Comparison of ENCODE assay signal across 12 mouse cellular contexts in the genomic region with DNA sequence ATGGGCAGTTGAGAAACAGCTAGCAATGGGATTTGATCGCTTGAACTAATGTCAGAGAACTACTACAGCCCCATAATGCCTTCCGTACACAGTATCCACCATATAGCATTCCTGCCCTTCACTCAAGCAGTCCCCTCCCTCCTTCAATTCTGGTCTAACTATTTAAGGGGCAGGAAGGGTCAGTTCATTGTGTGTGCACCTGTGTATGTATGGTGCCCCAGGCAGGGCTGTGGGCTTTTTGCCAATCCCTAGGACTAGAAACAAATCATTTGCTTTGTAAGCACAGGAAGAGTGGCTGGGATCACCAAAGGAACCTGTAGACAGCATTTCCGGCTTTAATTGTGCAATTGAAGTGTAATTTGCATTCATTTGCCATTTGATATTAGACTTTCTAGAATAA. TPM values are rescaled to one million over a fixed set of nuclear protein-coding genes. Genes with fewer than 3 reads are reported as not detected.
DNase-seq lines count a peak whose midpoint lies in the region; ATAC-seq and TF ChIP-seq lines count a peak whose summit lies in the region.
"Had no signal": no experiment of that assay in that cellular context is flagged by ENCODE, and none has a peak within 500 bp of the region (broad histone marks: within the 10 kb centered on the region; RNA-seq: fewer than 3 reads in every experiment).

No protein-coding gene starts in this region.

- TF ChIP-seq CTCF in kidney, adult 2 months (conservative IDR thresholded peaks at IDR 0.05; ENCODE audit: insufficient read depth, insufficient read length, low read depth, low read length) = no peak
- no peak for TF ChIP-seq CTCF in brain, embryonic 14.5 days (IDR thresholded peaks at IDR 0.05; ENCODE audit: borderline replicate concordance, extremely low read depth, insufficient read depth, insufficient read length)
- no peak for TF ChIP-seq CTCF in stomach, postnatal 0 days (IDR thresholded peaks at IDR 0.05; ENCODE audit: low read depth)

- H3K27me3 ChIP-seq in kidney, adult 2 months (replicated peaks; ENCODE audit: control insufficient read depth, insufficient read depth, low read length) = no peaks in the 10 kb centered on the region
- no peaks in the 10 kb centered on the region for H3K27me3 ChIP-seq in forebrain, embryonic 11.5 days (ENCODE audit: control insufficient read depth, insufficient read depth, low read length)
- H3K27me3 ChIP-seq in hindbrain, embryonic 16.5 days (replicated peaks; ENCODE audit: control insufficient read depth, insufficient read depth, low read length) = no peaks in the 10 kb centered on the region
- no peaks in the 10 kb centered on the region for H3K27me3 ChIP-seq in stomach, postnatal 0 days (ENCODE audit: control insufficient read depth, insufficient read depth, low read length)
- H3K27me3 ChIP-seq: liver, embryonic 15.5 days had no signal

- H3K4me3 ChIP-seq in kidney, adult 2 months (ENCODE audit: insufficient read depth, low read depth, low read length) = no peak overlapping the region
- no peak overlapping the region for H3K4me3 ChIP-seq in forebrain, embryonic 11.5 days (ENCODE audit: low read depth, low read length)
- H3K4me3 ChIP-seq in hindbrain, embryonic 16.5 days (ENCODE audit: low read length) = no peak overlapping the region
- no peak overlapping the region for H3K4me3 ChIP-seq in stomach, postnatal 0 days (ENCODE audit: low read depth, low read length)
- H3K4me3 ChIP-seq: erythroblast, embryonic 14.5 days; liver, embryonic 15.5 days had no signal

- H3K9ac ChIP-seq in forebrain, embryonic 11.5 days (ENCODE audit: low read length) = no peak overlapping the region
- no peak overlapping the region for H3K9ac ChIP-seq in hindbrain, embryonic 16.5 days (ENCODE audit: low read depth, low read length)
- H3K9ac ChIP-seq in stomach, postnatal 0 days (ENCODE audit: low read length) = no peak overlapping the region
- H3K9ac ChIP-seq: liver, embryonic 15.5 days had no signal

- no peak for ATAC-seq in forebrain, embryonic 11.5 days (replicated peaks; ENCODE audit: low FRiP score)
- no peak for ATAC-seq in hindbrain, embryonic 16.5 days
- no peak for ATAC-seq in stomach, postnatal 0 days (ENCODE audit: low FRiP score, low TSS enrichment)

- no peaks in the 10 kb centered on the region for H3K4me1 ChIP-seq in kidney, adult 2 months (ENCODE audit: control insufficient read depth, insufficient read depth, low read length)
- peaks cover 7% of the 10 kb centered on the region; the same call in 1 of the 2 replicates for H3K4me1 ChIP-seq in forebrain, embryonic 11.5 days (replicated peaks; ENCODE audit: control insufficient read depth, insufficient read depth, low read length)
- H3K4me1 ChIP-seq in hindbrain, embryonic 16.5 days (ENCODE audit: control insufficient read depth, insufficient read depth, low read depth, low read length) = peaks cover 26% of the 10 kb centered on the region
- no peaks in the 10 kb centered on the region for H3K4me1 ChIP-seq in stomach, postnatal 0 days (replicated peaks; ENCODE audit: control insufficient read depth, insufficient read depth)

- H3K9me3 ChIP-seq in forebrain, embryonic 11.5 days (ENCODE audit: control insufficient read depth, low read length) = no peaks in the 10 kb centered on the region
- no peaks in the 10 kb centered on the region for H3K9me3 ChIP-seq in hindbrain, embryonic 16.5 days (ENCODE audit: control insufficient read depth, low read length)
- H3K9me3 ChIP-seq in stomach, postnatal 0 days (ENCODE audit: control insufficient read depth, low read length) = no peaks in the 10 kb centered on the region
- H3K9me3 ChIP-seq: liver, embryonic 15.5 days had no signal

- H3K27ac ChIP-seq in kidney, adult 2 months (ENCODE audit: insufficient read depth, low read depth, low read length) = no peak overlapping the region
- peak overlapping the region; percentile 41; the same call in 1 of the 2 replicates for H3K27ac ChIP-seq in forebrain, embryonic 11.5 days (ENCODE audit: low read depth, low read length)
- peak overlapping the region; percentile 83 for H3K27ac ChIP-seq in hindbrain, embryonic 16.5 days (ENCODE audit: low read depth, low read length)
- no peak overlapping the region for H3K27ac ChIP-seq in stomach, postnatal 0 days (replicated peaks)
- H3K27ac ChIP-seq: liver, embryonic 15.5 days had no signal

- no peaks in the 10 kb centered on the region for H3K36me3 ChIP-seq in kidney, adult 2 months (ENCODE audit: control insufficient read depth, insufficient read depth, low read length)
- no peaks in the 10 kb centered on the region for H3K36me3 ChIP-seq in forebrain, embryonic 11.5 days (ENCODE audit: control insufficient read depth, insufficient read depth, low read length)
- H3K36me3 ChIP-seq in hindbrain, embryonic 16.5 days (ENCODE audit: control insufficient read depth, insufficient read depth, low read length) = no peaks in the 10 kb centered on the region
- H3K36me3 ChIP-seq in stomach, postnatal 0 days (ENCODE audit: control insufficient read depth, insufficient read depth, low read length) = peaks cover 5% of the 10 kb centered on the region; the same call in 1 of the 2 replicates

- 72% methylated on average over 3 of the region's 3 CpGs for WGBS in kidney, adult 2 months
- 86% methylated on average over 3 of the region's 3 CpGs for WGBS in forebrain, embryonic 11.5 days
- whole genome bisulfite sequencing in hindbrain, embryonic 16.5 days = 70% methylated on average over 3 of the region's 3 CpGs
- WGBS in stomach, postnatal 0 days = 73% methylated on average over 3 of the region's 3 CpGs

- TF ChIP-seq EP300 in stomach, postnatal 0 days (optimal IDR thresholded peaks at IDR 0.05) = no peak

- H3K4me2 ChIP-seq in forebrain, embryonic 11.5 days (ENCODE audit: low read depth, low read length, severe bottlenecking) = no peak overlapping the region
- H3K4me2 ChIP-seq in hindbrain, embryonic 16.5 days (ENCODE audit: low read length) = no peak overlapping the region
- no peak overlapping the region for H3K4me2 ChIP-seq in stomach, postnatal 0 days (replicated peaks; ENCODE audit: low read depth)
- H3K4me2 ChIP-seq: liver, embryonic 15.5 days had no signal

- TF ChIP-seq POLR2A in kidney, adult 2 months (IDR thresholded peaks at IDR 0.05; ENCODE audit: low read depth, low read length) = no peak
- TF ChIP-seq POLR2A in brain, embryonic 14.5 days (IDR thresholded peaks at IDR 0.05; ENCODE audit: borderline replicate concordance, extremely low read depth, insufficient read depth, insufficient read length, poor library complexity, severe bottlenecking) = no peak

- DNase-seq in kidney, adult 2 months = peak; percentile 33
- DNase-seq in kidney, adult 11 months = no peak
- peak; percentile 66 for DNase-seq in brain, embryonic 14.5 days (ENCODE audit: low read depth)
- no peak for DNase-seq in forebrain, embryonic 11.5 days (ENCODE audit: low spot score)
- no peak for DNase-seq in ovary, adult 18-20 months (ENCODE audit: low spot score)
- DNase-seq in stomach, postnatal 0 days (ENCODE audit: low spot score) = no peak
- DNase-seq in MN1 (ENCODE audit: low spot score) = no peak
- DNase-seq: retina, postnatal 1 day; thymus, postnatal 25 days had no signal

RNA-seq across cellular contexts. Expression of a gene that starts 46.6 kb away (rescaled TPM):
- polyA plus RNA-seq in kidney, adult 2 months (2012; rRNA removed) = 36.8 and 39.1 TPM in 2 replicates
- 45.9 and 48.6 TPM in 2 replicates for polyA plus RNA-seq in brain, embryonic 14.5 days (2012; rRNA removed)
- 31.8 and 37.3 TPM in 2 replicates for polyA plus RNA-seq in forebrain, embryonic 11.5 days (2014; fragmentation: Nextera tagmentation; extraction: Ambion mirVana)
- 29.9 and 31.2 TPM in 2 replicates for polyA plus RNA-seq in hindbrain, embryonic 16.5 days (2015; fragmentation: Nextera tagmentation; extraction: Ambion mirVana)
- polyA plus RNA-seq in stomach, postnatal 0 days (2015; fragmentation: Nextera tagmentation; extraction: Ambion mirVana) = 7.7 and 9.5 TPM in 2 replicates

RNA-seq across cellular contexts. Expression of a gene that starts 56.3 kb away (rescaled TPM):
- 23.0 and 25.2 TPM in 2 replicates for polyA plus RNA-seq in kidney, adult 2 months (2012; rRNA removed)
- 117 and 189 TPM in 2 replicates for polyA plus RNA-seq in brain, embryonic 14.5 days (2012; rRNA removed)
- polyA plus RNA-seq in forebrain, embryonic 11.5 days (2014; fragmentation: Nextera tagmentation; extraction: Ambion mirVana) = 15.8 and 17.6 TPM in 2 replicates
- 26.4 and 28.8 TPM in 2 replicates for polyA plus RNA-seq in hindbrain, embryonic 16.5 days (2015; fragmentation: Nextera tagmentation; extraction: Ambion mirVana)
- polyA plus RNA-seq in stomach, postnatal 0 days (2015; fragmentation: Nextera tagmentation; extraction: Ambion mirVana) = 5.7 and 7.5 TPM in 2 replicates

Comparison
In these comparisons a context has a peak if more than half of its experiments do, and no peak if none do; other contexts are left out.
1. DNase-seq: peak in kidney, adult 2 months (single experiment) and brain, embryonic 14.5 days (single experiment); none in kidney, adult 11 months (single experiment), forebrain, embryonic 11.5 days (single experiment), ovary, adult 18-20 months (single experiment), stomach, postnatal 0 days (single experiment) and MN1 (single experiment).
2. H3K27ac ChIP-seq: peak in forebrain, embryonic 11.5 days (single experiment) and hindbrain, embryonic 16.5 days (single experiment); none in kidney, adult 2 months (single experiment) and stomach, postnatal 0 days (single experiment).